Mouse (Mus musculus) layer of hippocampus, adult 11-12 months (tissue): Measurements from ENCODE around the gene Samd4b.
A peak's percentile ranks its signal among the peaks of the same experiment; 100 is the strongest.

ENCODE experiments used
- DNase-seq: peaks from one replicate; pipeline ENCODE4 v3.0.0; 2022; ENCODE audit warnings: low spot score

Samd4b gene

GRCm38 (mm10) chr7:28444344-28444974, 153.5 kb downstream of the Samd4b start:
- DNase-seq, result no peak

DNA sequence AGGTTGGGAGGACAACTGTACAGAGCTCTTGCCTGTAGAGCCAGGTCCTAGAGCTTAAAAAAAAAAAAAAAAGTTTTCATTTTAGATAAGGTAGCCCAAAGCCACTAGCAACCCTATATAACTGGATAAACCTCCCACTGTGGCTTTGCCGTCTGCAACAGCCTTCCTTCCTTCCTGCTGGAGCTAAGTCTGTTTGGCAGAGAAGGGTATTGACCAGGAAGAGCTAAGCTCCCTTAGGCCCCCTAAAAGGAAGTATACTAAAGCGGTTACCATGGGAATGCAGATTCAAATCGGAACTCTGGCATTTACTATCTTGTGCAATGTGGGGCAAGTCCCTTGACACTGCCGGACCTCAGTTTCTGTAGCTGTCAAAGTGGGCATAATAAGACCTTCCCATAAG, 155.3 kb downstream of the Samd4b start:
- DNase-seq, result no peak

GRCm38 (mm10) chr7:28441776-28442485, 156.0 kb downstream of the Samd4b start:
- DNase-seq, result no peak

- no peak for DNase-seq
Measured at GRCm38 (mm10) chr7:28440739-28441138, 157.2 kb downstream of the Samd4b start.

DNA sequence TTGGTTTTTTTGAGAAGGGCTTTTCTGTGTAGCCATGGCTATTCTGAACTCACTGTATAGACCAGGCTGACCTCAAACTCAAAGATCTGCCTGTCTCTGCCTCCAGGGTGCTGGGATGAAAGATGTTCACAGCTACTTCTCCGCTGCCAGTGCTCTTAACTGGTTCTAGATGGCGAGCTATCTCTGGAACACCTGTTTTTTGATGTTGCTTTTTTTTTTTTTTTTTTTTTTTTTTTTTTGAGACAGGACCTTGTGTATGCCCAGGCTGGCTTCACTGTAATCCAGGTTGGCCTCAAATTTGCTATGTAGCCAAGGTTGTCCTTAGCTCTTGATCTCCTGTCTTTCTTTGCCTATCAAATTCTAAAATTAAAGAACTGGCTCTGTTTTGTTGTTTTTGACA, 159.2 kb downstream of the Samd4b start:
- DNase-seq, result no peak

DNA sequence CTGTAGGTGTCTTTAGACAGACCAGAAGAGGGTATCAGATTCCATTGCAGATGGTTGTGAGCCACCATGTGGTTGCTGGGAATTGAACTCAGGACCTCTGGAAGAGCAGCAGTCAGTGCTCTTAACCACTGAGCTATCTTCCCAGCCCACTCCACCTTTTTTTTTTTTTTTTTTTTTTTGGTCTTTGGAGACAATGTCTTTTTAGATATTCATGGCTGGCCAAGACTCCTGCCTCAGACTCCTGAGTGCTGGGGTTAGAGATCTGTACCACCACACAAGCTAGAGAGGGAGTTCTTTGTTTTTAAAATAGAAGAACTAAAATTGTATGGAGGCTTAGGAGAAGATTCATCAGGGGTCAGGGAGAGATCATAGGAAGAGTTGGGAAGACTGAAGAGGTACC, 160.0 kb downstream of the Samd4b start:
- no peak for DNase-seq

DNA sequence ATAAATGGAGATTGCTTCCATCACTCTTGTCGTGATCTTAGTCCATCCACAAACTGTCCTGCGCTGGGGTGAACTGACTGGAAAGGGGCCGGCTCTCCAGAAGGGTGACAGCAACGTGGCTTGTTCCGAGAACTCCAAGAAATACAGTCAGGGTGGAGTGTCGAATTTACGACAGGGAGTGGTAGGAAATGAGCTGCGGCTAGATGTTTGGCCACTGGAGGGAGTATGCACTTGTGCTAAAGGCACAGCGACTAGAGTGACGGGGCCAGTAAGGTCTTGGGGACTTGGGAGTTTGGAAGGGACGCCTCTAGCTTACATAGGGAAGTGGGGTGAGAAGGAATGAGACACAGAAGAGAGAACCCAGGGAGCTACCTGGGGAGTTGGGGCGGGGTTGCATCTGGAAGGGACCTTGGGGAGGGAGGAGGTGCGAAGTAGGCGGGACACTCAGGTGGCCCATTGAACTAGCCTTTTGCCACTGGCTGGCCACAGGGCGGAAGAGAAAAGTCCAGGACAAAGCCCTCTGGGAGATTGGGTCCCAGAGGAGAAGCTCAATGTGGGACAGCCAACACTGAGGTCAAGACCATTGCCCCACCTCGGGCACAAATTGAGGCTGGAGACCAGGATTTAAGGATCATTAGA, 160.9 kb downstream of the Samd4b start, which contains the start of gene Gmfg:
TSS of gene Gmfg (plus strand) at position 516 of the 639 bp plus-strand sequence.
- peak; percentile 80 for DNase-seq

DNA sequence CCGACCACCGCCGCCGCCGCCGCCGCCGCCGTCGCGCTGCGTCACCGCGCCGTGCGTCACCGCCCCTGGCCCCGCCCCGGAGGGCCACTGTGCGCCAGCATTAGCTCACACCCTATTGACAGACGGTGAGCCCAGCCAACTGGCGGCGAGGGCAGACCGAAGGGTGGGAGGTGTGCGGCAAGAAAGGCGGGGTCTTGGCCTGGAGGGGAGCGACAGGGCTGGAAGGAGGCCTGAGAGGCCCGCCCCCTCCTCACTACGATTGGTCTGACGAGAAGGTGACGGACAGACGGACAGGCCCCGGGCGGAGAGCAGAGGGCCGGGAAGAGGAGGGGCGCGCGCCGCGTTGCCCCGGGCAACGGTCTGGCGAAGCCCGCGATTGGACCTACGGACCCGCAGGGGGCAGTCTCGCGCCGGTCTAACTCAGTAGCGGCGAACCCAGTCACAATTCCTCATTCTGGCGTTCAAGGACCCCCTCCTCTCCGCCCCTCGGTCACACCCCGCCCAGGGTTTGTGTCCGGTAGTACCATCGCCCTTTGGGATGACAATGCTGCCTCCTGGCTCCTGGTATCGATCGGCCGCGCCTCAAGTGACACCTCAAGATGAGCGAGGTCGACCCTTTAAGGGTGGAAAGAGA, 161.6 kb downstream of the Samd4b start:
- peak; percentile 100 for DNase-seq

GRCm38 (mm10) chr7:28435660-28436259, 162.2 kb downstream of the Samd4b start:
- DNase-seq, result no peak

GRCm38 (mm10) chr7:28432252-28432651, 165.7 kb downstream of the Samd4b start:
- DNase-seq, result no peak

GRCm38 (mm10) chr7:28430512-28430911, 167.4 kb downstream of the Samd4b start:
- no peak for DNase-seq

- no peak for DNase-seq
Measured at GRCm38 (mm10) chr7:28427738-28428137, 170.2 kb downstream of the Samd4b start.

- DNase-seq, result no peak
Measured at GRCm38 (mm10) chr7:28423018-28423417, 174.9 kb downstream of the Samd4b start.

DNA sequence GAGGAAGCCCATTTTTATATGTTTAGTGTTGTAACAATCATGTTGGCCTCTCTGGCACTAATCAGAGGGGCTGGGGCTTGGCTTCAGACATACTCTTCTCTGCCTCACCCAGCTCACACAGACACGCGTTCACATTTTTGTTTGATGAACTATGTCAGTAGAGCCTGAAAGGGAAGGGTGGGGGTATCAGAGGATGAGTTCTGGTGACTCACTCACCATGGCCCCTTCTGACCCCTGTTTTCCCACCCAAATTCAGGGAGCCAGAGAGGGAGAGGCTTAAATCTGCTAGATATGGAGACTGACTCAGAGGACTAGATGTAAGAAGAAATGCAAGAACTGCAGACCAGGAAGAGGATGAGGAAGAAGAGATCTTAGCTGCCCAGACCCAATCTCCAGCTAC, 178.5 kb downstream of the Samd4b start:
- no peak for DNase-seq

DNA sequence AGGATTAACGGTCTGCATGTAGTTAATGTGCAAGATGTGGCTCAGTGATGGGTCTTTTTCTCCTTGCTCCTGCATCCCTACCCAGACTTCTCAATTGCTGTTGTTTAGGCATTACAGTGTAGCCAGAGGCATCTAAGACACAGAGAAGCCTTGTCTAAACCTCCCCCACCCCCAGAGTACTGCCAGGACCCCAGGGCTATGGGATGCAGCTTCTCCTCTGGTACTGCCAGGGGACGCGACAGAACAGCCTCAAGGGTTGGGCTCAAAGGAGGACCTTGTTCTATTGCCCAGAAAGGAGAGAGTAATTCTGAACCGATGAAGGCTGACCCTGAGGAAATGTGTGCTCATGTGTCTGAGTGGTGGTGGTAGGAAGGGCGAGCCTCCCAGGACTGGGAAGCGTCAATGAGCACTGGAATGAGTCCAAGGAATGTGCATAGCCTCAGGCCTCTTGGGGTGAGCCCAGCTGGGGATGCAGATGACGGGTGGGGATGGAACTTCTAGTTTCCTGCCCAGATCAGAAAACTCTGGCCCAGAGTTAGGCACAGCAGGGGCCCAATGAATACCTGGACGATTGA, 179.8 kb downstream of the Samd4b start:
- no peak for DNase-seq

DNA sequence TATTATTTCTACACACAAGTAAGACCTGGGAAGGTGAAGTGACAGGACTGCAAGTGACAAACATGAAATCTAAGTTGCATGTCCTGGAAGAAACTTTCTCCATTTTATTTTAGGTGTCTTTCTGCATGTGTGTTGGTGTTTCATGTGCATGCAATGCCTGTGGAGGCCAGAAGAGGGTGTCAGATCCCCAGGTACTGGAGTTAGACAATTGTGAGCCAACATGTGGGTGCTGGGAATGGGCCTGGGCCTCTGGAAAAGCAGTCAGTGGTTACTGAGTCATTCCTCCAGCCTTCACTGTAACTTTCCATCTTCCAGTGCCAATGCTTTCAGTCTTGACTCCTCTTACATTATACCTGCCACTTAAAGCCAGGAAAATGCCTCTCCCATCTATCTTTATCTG, 180.6 kb downstream of the Samd4b start:
- DNase-seq, result no peak

GRCm38 (mm10) chr7:28412826-28413225, 185.1 kb downstream of the Samd4b start:
- DNase-seq, result no peak

DNA sequence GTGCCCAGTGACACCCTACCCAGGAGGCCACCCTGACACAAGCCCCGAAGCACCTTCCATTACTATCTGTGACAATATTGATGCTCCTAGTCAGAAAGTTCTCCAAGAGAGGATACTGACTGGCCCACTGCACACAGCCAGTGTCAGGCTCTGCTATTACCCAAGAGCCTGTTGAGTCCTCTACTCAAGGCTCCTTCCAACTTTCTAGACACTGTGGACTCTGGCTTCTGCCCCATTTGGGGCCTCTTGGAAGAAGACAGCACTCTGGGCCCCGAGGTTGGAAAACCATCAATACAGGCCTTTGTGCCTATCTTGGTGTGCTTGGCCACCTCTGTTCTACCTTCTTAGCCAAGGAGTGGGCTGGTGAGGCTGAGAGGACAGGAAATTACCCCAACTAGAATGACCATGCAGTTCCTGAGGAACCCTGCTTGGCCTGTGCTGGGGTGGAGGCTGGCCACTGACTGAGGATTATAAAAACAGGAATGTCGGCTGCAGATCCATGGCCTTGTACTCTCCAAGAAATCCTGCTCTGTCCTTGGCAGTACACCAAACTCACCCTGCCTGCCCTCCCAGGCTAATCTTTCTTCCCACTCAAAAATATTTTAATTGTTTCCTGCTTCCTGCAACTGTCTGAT, 187.0 kb downstream of the Samd4b start:
- no peak for DNase-seq

DNA sequence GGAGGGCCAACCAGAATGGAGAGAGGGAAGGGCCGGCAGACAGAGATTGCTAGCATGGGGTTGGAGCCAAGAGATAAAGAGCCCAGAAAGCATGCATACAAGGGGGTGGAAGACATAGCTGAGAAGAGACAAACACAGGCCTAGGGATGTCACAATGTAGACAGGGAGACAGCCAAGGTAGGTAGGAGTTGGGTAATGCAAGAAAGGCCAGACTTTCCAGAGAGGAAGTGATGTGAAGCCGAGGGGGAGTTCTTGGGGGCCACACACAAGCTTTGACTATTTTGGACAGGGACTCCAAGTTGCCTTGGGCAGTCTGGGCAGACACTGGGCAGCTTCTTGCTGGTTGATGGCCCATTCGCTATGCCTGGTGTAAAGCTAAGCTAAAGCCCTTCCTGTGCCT, 196.0 kb downstream of the Samd4b start:
- no peak for DNase-seq

DNA sequence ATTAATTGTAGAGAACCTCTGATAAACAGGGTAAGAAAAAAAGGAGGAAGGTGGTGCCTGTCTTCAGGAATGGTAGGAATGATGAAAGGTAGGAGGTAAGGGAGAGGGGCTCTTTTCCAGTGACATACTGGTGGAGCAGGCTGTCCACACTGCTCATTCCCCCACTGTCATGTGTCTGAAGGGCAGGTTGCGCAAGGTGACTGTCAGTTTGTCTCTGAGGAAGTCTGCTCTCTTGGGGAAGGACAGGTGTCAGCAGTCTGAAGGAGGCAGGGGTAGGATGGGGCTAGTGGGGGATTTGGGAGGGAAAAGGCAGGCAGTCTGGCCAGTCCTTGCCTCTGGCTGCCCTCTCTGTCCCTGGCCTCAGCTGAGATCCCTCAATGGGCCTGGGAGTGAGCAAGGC, 196.9 kb downstream of the Samd4b start:
- DNase-seq, result no peak

- no peak for DNase-seq
Measured at GRCm38 (mm10) chr7:28398696-28399340, 199.1 kb downstream of the Samd4b start.
